27 mouse cellular contexts compared by ENCODE assay signal in the genomic region with DNA sequence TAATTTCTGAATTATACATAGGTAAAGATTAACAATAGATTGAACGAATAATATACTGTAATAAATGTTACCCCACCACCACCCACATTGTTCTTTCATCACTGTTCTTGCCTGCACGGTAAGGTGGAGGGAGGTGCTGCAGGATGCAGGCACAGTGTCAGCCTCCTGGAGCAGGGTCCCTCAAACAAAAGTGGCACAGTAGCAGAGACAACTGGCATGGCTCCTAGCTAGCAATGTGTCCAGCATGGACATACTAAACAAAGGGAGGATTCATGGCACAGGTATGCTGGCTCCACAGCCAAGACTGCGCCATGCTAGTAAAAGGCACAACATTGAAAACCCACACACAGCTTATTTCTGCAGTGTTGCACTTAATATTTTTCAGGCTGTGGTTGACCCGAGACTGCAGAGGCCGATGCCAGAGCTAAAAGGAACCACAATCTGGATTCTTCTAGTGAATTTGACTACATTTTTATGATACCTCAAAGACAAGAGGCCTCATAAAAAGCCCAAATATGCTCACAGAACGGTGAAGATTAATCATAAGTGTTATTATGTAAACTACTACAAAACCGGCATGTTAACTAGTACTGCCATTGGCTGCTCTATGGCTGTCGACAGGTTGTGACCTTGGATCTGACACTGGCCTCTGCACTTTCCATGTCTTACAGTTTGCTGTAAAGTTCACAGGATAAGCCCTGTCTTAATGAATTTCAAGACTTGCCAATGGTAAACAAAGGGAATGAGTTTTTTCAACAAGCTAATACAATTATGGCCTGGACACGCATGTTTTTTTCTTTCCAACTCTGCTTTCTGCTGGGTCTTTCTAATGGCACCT. TPM values are rescaled to one million over a fixed set of nuclear protein-coding genes. Genes with fewer than 3 reads are reported as not detected.
DNase-seq lines count a peak whose midpoint lies in the region; ATAC-seq lines count a peak whose summit lies in the region.
"Had no signal": no experiment of that assay in that cellular context is flagged by ENCODE, and none has a peak within 500 bp of the region (broad histone marks: within the 10 kb centered on the region; RNA-seq: fewer than 3 reads in every experiment).

No protein-coding gene starts in this region.

- WGBS in hindbrain, embryonic 15.5 days: 64% methylated on average over 9 of the region's 9 CpGs
- 78% methylated on average over 9 of the region's 9 CpGs for WGBS in hindbrain, embryonic 12.5 days
- 33% methylated on average over 9 of the region's 9 CpGs for whole genome bisulfite sequencing in forebrain, embryonic 15.5 days

- no peak overlapping the region for H3K4me3 ChIP-seq in hindbrain, embryonic 15.5 days
- H3K4me3 ChIP-seq in hindbrain, embryonic 12.5 days: no peak overlapping the region
- no peak overlapping the region for H3K4me3 ChIP-seq in forebrain, embryonic 15.5 days
- H3K4me3 ChIP-seq: embryonic facial prominence, embryonic 12.5 days; heart, embryonic 10.5 days; heart, embryonic 15.5 days; kidney, embryonic 15.5 days; layer of hippocampus, adult 2 months; liver, embryonic 12.5 days; stomach, embryonic 15.5 days had no signal

- H3K27me3 ChIP-seq in hindbrain, embryonic 15.5 days: no peaks in the 10 kb centered on the region
- no peaks in the 10 kb centered on the region for H3K27me3 ChIP-seq in hindbrain, embryonic 12.5 days
- no peaks in the 10 kb centered on the region for H3K27me3 ChIP-seq in forebrain, embryonic 15.5 days
- H3K27me3 ChIP-seq: embryonic facial prominence, embryonic 12.5 days; heart, embryonic 15.5 days; kidney, embryonic 15.5 days; liver, embryonic 12.5 days; stomach, embryonic 15.5 days had no signal

- H3K9me3 ChIP-seq in hindbrain, embryonic 15.5 days: no peaks in the 10 kb centered on the region
- no peaks in the 10 kb centered on the region for H3K9me3 ChIP-seq in hindbrain, embryonic 12.5 days (replicated peaks)
- H3K9me3 ChIP-seq in forebrain, embryonic 15.5 days: no peaks in the 10 kb centered on the region
- H3K9me3 ChIP-seq: embryonic facial prominence, embryonic 12.5 days; heart, embryonic 10.5 days; heart, embryonic 15.5 days; kidney, embryonic 15.5 days; liver, embryonic 12.5 days; stomach, embryonic 15.5 days had no signal

- H3K27ac ChIP-seq in hindbrain, embryonic 15.5 days (replicated peaks): peak overlapping the region; percentile 36; the same call in 1 of the 2 replicates
- H3K27ac ChIP-seq in hindbrain, embryonic 12.5 days: no peak overlapping the region
- no peak overlapping the region; the same call in 1 of the 2 replicates for H3K27ac ChIP-seq in forebrain, embryonic 15.5 days (replicated peaks)
- H3K27ac ChIP-seq: embryonic facial prominence, embryonic 12.5 days; heart, embryonic 10.5 days; heart, embryonic 15.5 days; kidney, embryonic 15.5 days; layer of hippocampus, adult 2 months; liver, embryonic 12.5 days; stomach, embryonic 15.5 days had no signal

- H3K36me3 ChIP-seq in hindbrain, embryonic 15.5 days: no peaks in the 10 kb centered on the region
- H3K36me3 ChIP-seq in hindbrain, embryonic 12.5 days: no peaks in the 10 kb centered on the region
- H3K36me3 ChIP-seq in forebrain, embryonic 15.5 days: no peaks in the 10 kb centered on the region
- H3K36me3 ChIP-seq: embryonic facial prominence, embryonic 12.5 days; heart, embryonic 10.5 days; heart, embryonic 15.5 days; kidney, embryonic 15.5 days; liver, embryonic 12.5 days; stomach, embryonic 15.5 days had no signal

- no peak overlapping the region for H3K9ac ChIP-seq in hindbrain, embryonic 15.5 days
- H3K9ac ChIP-seq in hindbrain, embryonic 12.5 days: no peak overlapping the region
- no peak overlapping the region for H3K9ac ChIP-seq in forebrain, embryonic 15.5 days (replicated peaks)
- H3K9ac ChIP-seq: embryonic facial prominence, embryonic 12.5 days; heart, embryonic 15.5 days; kidney, embryonic 15.5 days; liver, embryonic 12.5 days; liver, postnatal 0 days; stomach, embryonic 15.5 days had no signal

- no peak; the same call in 1 of the 2 replicates for ATAC-seq in hindbrain, embryonic 15.5 days (ENCODE audit: low FRiP score, low read depth)
- ATAC-seq in hindbrain, embryonic 12.5 days (ENCODE audit: low FRiP score): no peak
- ATAC-seq in forebrain, embryonic 15.5 days (replicated peaks): peak; percentile 58
- no peak for ATAC-seq in frontal cortex, adult (ENCODE audit: low TSS enrichment)
- ATAC-seq: inflammation-experienced regulatory T-cells, adult 6 months; liver, embryonic 12.5 days; liver, postnatal 0 days had no signal

- peak; percentile 14 for DNase-seq in retina, postnatal 1 day
- DNase-seq in retina, embryonic 14.5 days (ENCODE audit: low spot score): no peak
- DNase-seq in heart, adult 9 months (ENCODE audit: low spot score in 2 of 2): no peak
- DNase-seq: adrenal gland, postnatal 14 days; cerebellum, adult 11-12 months; cerebellum, adult 9-11 months; gastrocnemius, postnatal 14 days; kidney, adult 11 months; kidney, postnatal 36 days; layer of hippocampus, postnatal 36 days; left cerebral cortex, postnatal 4 days; liver, postnatal 0 days; lung, postnatal 36 days; right cerebral cortex, postnatal 25 days; thymus, postnatal 36 days had no signal

- H3K4me2 ChIP-seq in hindbrain, embryonic 15.5 days: no peak overlapping the region
- H3K4me2 ChIP-seq in hindbrain, embryonic 12.5 days (replicated peaks): no peak overlapping the region
- H3K4me2 ChIP-seq in forebrain, embryonic 15.5 days (replicated peaks): no peak overlapping the region
- H3K4me2 ChIP-seq: embryonic facial prominence, embryonic 12.5 days; heart, embryonic 15.5 days; kidney, embryonic 15.5 days; liver, embryonic 12.5 days; stomach, embryonic 15.5 days had no signal

- peaks cover 11% of the 10 kb centered on the region for H3K4me1 ChIP-seq in hindbrain, embryonic 15.5 days (replicated peaks)
- H3K4me1 ChIP-seq in hindbrain, embryonic 12.5 days: no peaks in the 10 kb centered on the region
- peaks cover 16% of the 10 kb centered on the region for H3K4me1 ChIP-seq in forebrain, embryonic 15.5 days
- H3K4me1 ChIP-seq: embryonic facial prominence, embryonic 12.5 days; heart, embryonic 10.5 days; heart, embryonic 15.5 days; kidney, embryonic 15.5 days; liver, embryonic 12.5 days; stomach, embryonic 15.5 days had no signal

RNA-seq across cellular contexts. Expression of gene Cachd1, which starts 41.2 kb away (rescaled TPM):
- polyA plus RNA-seq in hindbrain, embryonic 15.5 days (2015; fragmentation: Nextera tagmentation; extraction: Ambion mirVana): 21.9 and 24.8 TPM in 2 replicates
- polyA plus RNA-seq in hindbrain, embryonic 12.5 days (2016; fragmentation: Nextera tagmentation; extraction: Ambion mirVana): 34.7 and 35.5 TPM in 2 replicates
- polyA plus RNA-seq in forebrain, embryonic 15.5 days (2015; fragmentation: Nextera tagmentation; extraction: Ambion mirVana): 18.1 and 20.3 TPM in 2 replicates
- polyA plus RNA-seq: inflammation-experienced regulatory T-cells, adult 6 months had no signal
